Mouse (Mus musculus): ENCODE results near the gene Sspn. TPM values are rescaled to one million over a fixed set of nuclear protein-coding genes. Genes with fewer than 3 reads are reported as not detected.

The Sspn gene
- total and polyA plus RNA-seq, 2 experiments from 2014 or later: 74.1 to 92.0 TPM

DNA sequence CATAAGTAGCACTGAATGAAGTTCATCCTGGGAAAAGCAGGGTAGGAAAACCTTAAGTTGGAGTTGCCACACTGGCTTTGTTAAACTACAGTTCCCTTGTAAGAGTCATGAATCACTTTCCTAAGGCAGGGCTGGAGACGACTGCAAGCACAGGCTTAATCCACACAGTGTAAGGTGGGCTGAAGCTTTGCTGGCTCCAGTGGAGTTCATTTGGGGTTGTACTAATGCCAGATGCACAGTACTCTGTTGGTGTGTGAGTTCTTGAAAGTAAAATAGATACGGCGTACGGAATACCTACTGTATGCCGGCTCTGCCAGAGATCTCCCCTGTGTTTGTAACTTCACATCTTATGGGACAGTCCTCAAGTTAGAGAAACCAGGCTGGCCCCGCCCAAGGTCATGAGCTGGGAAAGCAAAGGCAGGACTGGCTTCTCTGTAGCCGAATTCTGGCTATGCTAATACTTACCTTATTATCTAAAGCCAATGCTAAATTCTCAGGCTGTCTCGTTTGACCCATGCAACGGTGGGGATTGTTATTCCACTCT, 3.3 kb downstream of the Sspn start:
- no peak for DNase-seq (ENCODE audit: low spot score)
- peak; percentile 33 for ATAC-seq (ENCODE audit: insufficient read depth, low read depth)
- peak overlapping the region; percentile 56 for H3K4me3 ChIP-seq (ENCODE audit: low read depth, low read length)
- peak overlapping the region; percentile 96 for H3K27ac ChIP-seq (ENCODE audit: low read depth)
- no peaks in the 10 kb centered on the region for H3K9me3 ChIP-seq (replicated peaks; ENCODE audit: control insufficient read depth, low read length)
- WGBS: 31% methylated on average over 9 of the region's 9 CpGs
- H3K27me3 ChIP-seq (ENCODE audit: control insufficient read depth, insufficient read depth, low read length): no peaks in the 10 kb centered on the region
- H3K4me2 ChIP-seq (ENCODE audit: low read depth, low read length): peak overlapping the region; percentile 81
- peaks cover 9% of the 10 kb centered on the region for H3K4me1 ChIP-seq (ENCODE audit: control insufficient read depth, insufficient read depth)
- TF ChIP-seq EP300 (IDR thresholded peaks at IDR 0.05; ENCODE audit: low read depth) (no peak), CTCF (IDR thresholded peaks at IDR 0.05; ENCODE audit: low read depth) (no peak)
- 0 out of 2 replicates have a peak, but pooled peaks cover 6% of the 10 kb centered on the region for H3K36me3 ChIP-seq (replicated peaks; ENCODE audit: control insufficient read depth, insufficient read depth, low read length)
- peak overlapping the region; percentile 72 for H3K9ac ChIP-seq (replicated peaks; ENCODE audit: low read depth, low read length)

GRCm38 (mm10) chr6:145935912-145936311, 4.5 kb downstream of the Sspn start:
- Histone ChIP-seq H3K4me1 (ENCODE audit: control insufficient read depth, insufficient read depth) (peaks cover 17% of the 10 kb centered on the region), H3K9me3 (replicated peaks; ENCODE audit: control insufficient read depth, low read length) (no peaks in the 10 kb centered on the region), H3K27me3 (ENCODE audit: control insufficient read depth, insufficient read depth, low read length) (no peaks in the 10 kb centered on the region), H3K36me3 (replicated peaks; ENCODE audit: control insufficient read depth, insufficient read depth, low read length) (0 out of 2 replicates have a peak, but pooled peaks cover 6% of the 10 kb centered on the region), H3K27ac (ENCODE audit: low read depth) (peak overlapping the region; percentile 96), H3K9ac (replicated peaks; ENCODE audit: low read depth, low read length) (peak overlapping the region; percentile 72), H3K4me3 (ENCODE audit: low read depth, low read length) (peak overlapping the region; percentile 56; the same call in 1 of the 2 replicates), H3K4me2 (ENCODE audit: low read depth, low read length) (peak overlapping the region; percentile 81)
- DNase-seq (ENCODE audit: low spot score): no peak
- TF ChIP-seq EP300 (IDR thresholded peaks at IDR 0.05; ENCODE audit: low read depth): no peak
- TF ChIP-seq CTCF (IDR thresholded peaks at IDR 0.05; ENCODE audit: low read depth): no peak
- ATAC-seq (ENCODE audit: insufficient read depth, low read depth): no peak
- WGBS: 57% methylated on average over 2 of the region's 2 CpGs

GRCm38 (mm10) chr6:145936511-145936910, 5.1 kb downstream of the Sspn start:
- DNase-seq (ENCODE audit: low spot score): no peak
- no peak overlapping the region for H3K27ac ChIP-seq (ENCODE audit: low read depth)
- H3K36me3 ChIP-seq (replicated peaks; ENCODE audit: control insufficient read depth, insufficient read depth, low read length): 0 out of 2 replicates have a peak, but pooled peaks cover 6% of the 10 kb centered on the region
- TF ChIP-seq CTCF (IDR thresholded peaks at IDR 0.05; ENCODE audit: low read depth) (no peak), EP300 (IDR thresholded peaks at IDR 0.05; ENCODE audit: low read depth) (no peak)
- no peaks in the 10 kb centered on the region for H3K9me3 ChIP-seq (replicated peaks; ENCODE audit: control insufficient read depth, low read length)
- no peak for ATAC-seq (ENCODE audit: insufficient read depth, low read depth)
- 54% methylated on average over 4 of the region's 4 CpGs for WGBS
- H3K27me3 ChIP-seq (ENCODE audit: control insufficient read depth, insufficient read depth, low read length): no peaks in the 10 kb centered on the region
- H3K4me3 ChIP-seq (ENCODE audit: low read depth, low read length): no peak overlapping the region
- peaks cover 17% of the 10 kb centered on the region for H3K4me1 ChIP-seq (ENCODE audit: control insufficient read depth, insufficient read depth)
- peak overlapping the region; percentile 81; the same call in 1 of the 2 replicates for H3K4me2 ChIP-seq (ENCODE audit: low read depth, low read length)
- H3K9ac ChIP-seq (replicated peaks; ENCODE audit: low read depth, low read length): no peak overlapping the region

- 0 out of 2 replicates have a peak, but pooled peaks cover 6% of the 10 kb centered on the region for H3K36me3 ChIP-seq (replicated peaks; ENCODE audit: control insufficient read depth, insufficient read depth, low read length)
- no peak overlapping the region for H3K4me3 ChIP-seq (ENCODE audit: low read depth, low read length)
- peak; percentile 47 for ATAC-seq (ENCODE audit: insufficient read depth, low read depth)
- TF ChIP-seq EP300 (IDR thresholded peaks at IDR 0.05; ENCODE audit: low read depth) (no peak), CTCF (IDR thresholded peaks at IDR 0.05; ENCODE audit: low read depth) (no peak)
- no peak for DNase-seq (ENCODE audit: low spot score)
- no peak overlapping the region for H3K4me2 ChIP-seq (ENCODE audit: low read depth, low read length)
- no peaks in the 10 kb centered on the region for H3K9me3 ChIP-seq (replicated peaks; ENCODE audit: control insufficient read depth, low read length)
- peaks cover 44% of the 10 kb centered on the region for H3K4me1 ChIP-seq (ENCODE audit: control insufficient read depth, insufficient read depth)
- H3K9ac ChIP-seq (replicated peaks; ENCODE audit: low read depth, low read length): no peak overlapping the region
- no peaks in the 10 kb centered on the region for H3K27me3 ChIP-seq (ENCODE audit: control insufficient read depth, insufficient read depth, low read length)
- H3K27ac ChIP-seq (ENCODE audit: low read depth): peak overlapping the region; percentile 3
- 55% methylated on average over 6 of the region's 6 CpGs for whole genome bisulfite sequencing
These were observed 9.4 kb downstream of the Sspn start for GRCm38 (mm10) chr6:145940852-145941251.

DNA sequence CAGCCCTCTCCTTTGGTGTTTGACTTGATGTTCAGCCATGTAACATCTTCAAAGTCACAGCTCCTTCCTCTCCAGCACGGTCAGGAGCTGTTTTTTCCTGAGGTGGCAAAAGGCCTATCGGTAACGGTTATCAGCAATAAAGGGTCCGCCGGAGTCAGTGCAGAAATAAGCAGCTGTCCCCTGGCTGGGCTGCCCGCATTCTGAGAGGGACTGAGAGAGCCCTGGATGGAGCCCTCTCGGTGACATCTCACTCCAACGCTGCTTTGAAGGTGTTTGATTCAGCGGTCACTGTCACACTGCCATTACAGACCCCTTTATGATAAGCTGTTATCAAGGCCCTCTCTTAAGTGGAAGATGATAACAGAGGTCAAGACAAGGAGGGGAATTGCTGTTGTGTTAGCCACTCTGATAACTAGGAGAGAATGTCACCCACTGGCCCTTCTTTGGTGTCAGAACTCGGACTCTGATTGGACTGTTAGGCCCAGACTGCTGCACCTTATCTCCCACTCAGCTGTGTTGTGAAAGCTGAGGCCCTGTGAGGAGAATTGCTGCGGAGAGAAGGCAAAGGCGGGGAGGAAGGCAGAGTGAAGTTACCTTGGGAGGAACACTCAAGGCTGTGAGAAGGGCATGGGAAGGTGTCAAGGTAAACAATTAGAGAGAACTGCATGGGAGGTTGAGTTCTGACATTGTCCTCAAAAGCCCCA, 11.0 kb downstream of the Sspn start:
- Histone ChIP-seq H3K4me2 (ENCODE audit: low read depth, low read length) (peak overlapping the region; percentile 22), H3K9ac (replicated peaks; ENCODE audit: low read depth, low read length) (no peak overlapping the region; the same call in 1 of the 2 replicates), H3K4me3 (ENCODE audit: low read depth, low read length) (no peak overlapping the region), H3K27ac (ENCODE audit: low read depth) (peak overlapping the region; percentile 78), H3K27me3 (ENCODE audit: control insufficient read depth, insufficient read depth, low read length) (no peaks in the 10 kb centered on the region), H3K9me3 (replicated peaks; ENCODE audit: control insufficient read depth, low read length) (no peaks in the 10 kb centered on the region), H3K4me1 (ENCODE audit: control insufficient read depth, insufficient read depth) (peaks cover 53% of the 10 kb centered on the region), H3K36me3 (replicated peaks; ENCODE audit: control insufficient read depth, insufficient read depth, low read length) (0 out of 2 replicates have a peak, but pooled peaks cover 6% of the 10 kb centered on the region)
- peak; percentile 50 for DNase-seq (ENCODE audit: low spot score)
- TF ChIP-seq CTCF (IDR thresholded peaks at IDR 0.05; ENCODE audit: low read depth) (no peak), EP300 (IDR thresholded peaks at IDR 0.05; ENCODE audit: low read depth) (0 out of 2 replicates have a peak, but pooled peaks have one; percentile 60)
- WGBS: 12% methylated on average over 12 of the region's 12 CpGs
- peak; percentile 72 for ATAC-seq (ENCODE audit: insufficient read depth, low read depth)
